Mouse (Mus musculus) embryonic fibroblast, embryonic 13.5 days (primary cell): ENCODE data around the gene Rsph14.

Source experiments
- CTCF ChIP-seq: IDR thresholded peaks from 2 replicates; pipeline ENCODE4 v1.5.1; 2011; ENCODE audit warnings: mild to moderate bottlenecking, control low read depth, low read length, moderate library complexity, borderline replicate concordance; ENCODE audit not compliant: insufficient read depth
- POLR2A ChIP-seq: IDR thresholded peaks from 2 replicates; pipeline ENCODE4 v1.6.1; 2011; ENCODE audit warnings: low read depth, mild to moderate bottlenecking, control low read depth, low read length, moderate library complexity

- TF ChIP-seq CTCF (no peak), POLR2A (no peak)
These were observed 31.0 kb downstream of the Rsph14 start for GRCm38 (mm10) chr10:75001391-75001790.
